Mouse (Mus musculus) spleen, adult 2 months (tissue): ENCODE results near the gene Clasp2. TPM values are rescaled to one million over a fixed set of nuclear protein-coding genes. Genes with fewer than 3 reads are reported as not detected.
"Not testable (repeated sequence)": the region's sequence is repeated elsewhere in the genome, so short reads cannot be mapped to it uniquely, and the experiment has no call there.

Experiments
- DNase-seq, 2 experiments: peaks; one replicate each; pipeline versions ENCODE4 v3.0.0 to v3.0.0-alpha.2; 2012 to 2021; ENCODE audit warnings: low spot score in 2 of 2, low read depth in 1 of 2
- H3K27ac ChIP-seq: fragments of 200-500 bp; 2 replicates; pipeline ENCODE4 v1.5.1; 2012; ENCODE audit warnings: low read length, inconsistent platforms; ENCODE audit not compliant: insufficient read depth
- H3K27me3 ChIP-seq: fragments of 200-500 bp; 2 replicates; pipeline ENCODE4 v1.6.1; 2012; ENCODE audit warnings: mild to moderate bottlenecking, moderate library complexity, low read length, inconsistent platforms; ENCODE audit not compliant: control insufficient read depth, insufficient read depth
- H3K36me3 ChIP-seq: fragments of 200-500 bp; 2 replicates; pipeline ENCODE4 v1.6.1; 2012; ENCODE audit warnings: mild to moderate bottlenecking, low read length, inconsistent platforms; ENCODE audit not compliant: control insufficient read depth, insufficient read depth
- H3K4me1 ChIP-seq: fragments of 200-500 bp; 2 replicates; pipeline ENCODE4 v1.6.1; 2011; ENCODE audit warnings: inconsistent platforms; ENCODE audit not compliant: control insufficient read depth, insufficient read depth, insufficient read length
- H3K4me3 ChIP-seq: fragments of 200-500 bp; 2 replicates; pipeline ENCODE4 v1.5.1; 2011; ENCODE audit warnings: mild to moderate bottlenecking, inconsistent platforms; ENCODE audit not compliant: insufficient read depth, insufficient read length; ENCODE audit errors: extremely low read depth
- CTCF ChIP-seq: fragments of 200-500 bp; IDR thresholded peaks from 2 replicates; pipeline ENCODE4 v1.5.1; 2011; ENCODE audit warnings: mild to moderate bottlenecking, inconsistent platforms; ENCODE audit not compliant: insufficient read depth, insufficient read length, insufficient replicate concordance; ENCODE audit errors: extremely low read depth
- POLR2A ChIP-seq: fragments of 200-500 bp; IDR thresholded peaks from 2 replicates; pipeline ENCODE4 v1.6.1; 2011; ENCODE audit warnings: low read depth, low read length, inconsistent platforms
- WGBS: fragments of 180-500 bp; shearing (Covaris S2); methylation state at CpG from one replicate; pipeline ENCODE4 v1.1.7; 2018; 5-methylcytosine and 5-hydroxymethylcytosine counted together
- polyA plus RNA-seq: library from polyadenylated mRNA; depleted of rRNA; stranded (reverse); fragments of >200 nt; gene quantifications from 2 replicates; pipeline ENCODE4 v1.2.3, GENCODE M21; 2012

The Clasp2 gene
- polyA plus RNA-seq, 1 experiment: 8.1 TPM

GRCm38 (mm10) chr9:113867951-113868350, 126.7 kb downstream of the Clasp2 start:
- Histone ChIP-seq H3K4me3 (no peak overlapping the region), H3K27me3 (no peaks in the 10 kb centered on the region), H3K27ac (no peak overlapping the region), H3K4me1 (no peaks in the 10 kb centered on the region), H3K36me3 (peaks cover 31% of the 10 kb centered on the region)
- 92% methylated on average over 5 of the region's 5 CpGs for WGBS
- TF ChIP-seq CTCF: no peak
- TF ChIP-seq POLR2A: no peak
- no peak for DNase-seq

- Histone ChIP-seq H3K4me3 (no peak overlapping the region), H3K27me3 (no peaks in the 10 kb centered on the region), H3K27ac (no peak overlapping the region), H3K4me1 (no peaks in the 10 kb centered on the region), H3K36me3 (peaks cover 15% of the 10 kb centered on the region)
- TF ChIP-seq POLR2A (no peak), CTCF (no peak)
- 92% methylated on average over 3 of the region's 3 CpGs for WGBS
- no peak for DNase-seq
Measured at GRCm38 (mm10) chr9:113894903-113895302, 153.6 kb downstream of the Clasp2 start.

GRCm38 (mm10) chr9:113903136-113903535, 161.9 kb downstream of the Clasp2 start:
- no peak for TF ChIP-seq POLR2A
- TF ChIP-seq CTCF: no peak
- H3K4me1 ChIP-seq: no peaks in the 10 kb centered on the region
- WGBS: 83% methylated on average over 4 of the region's 4 CpGs

DNA sequence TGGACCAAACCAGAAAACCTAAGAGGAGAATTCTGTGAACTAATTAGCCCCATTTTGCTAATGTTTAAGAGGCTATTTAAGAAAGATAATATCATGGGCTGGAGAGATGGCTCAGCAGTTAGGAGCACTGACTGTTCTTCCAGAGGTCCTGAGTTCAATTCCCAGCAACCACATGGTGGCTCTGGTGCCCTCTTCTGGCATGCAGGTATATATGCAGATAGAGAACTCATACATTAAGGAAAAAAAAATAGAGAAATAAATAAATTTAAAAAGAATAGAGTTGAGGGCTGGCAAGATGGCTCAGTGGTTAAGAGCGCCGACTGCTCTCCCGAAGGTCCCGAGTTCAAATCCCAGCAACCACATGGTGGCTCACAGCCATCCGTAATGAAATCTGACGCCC, 163.0 kb downstream of the Clasp2 start:
- WGBS: 95% methylated on average over 6 of the region's 6 CpGs
- not testable (repeated sequence) for DNase-seq, H3K4me1 ChIP-seq, H3K4me3 ChIP-seq, H3K27ac ChIP-seq, H3K27me3 ChIP-seq
- peaks cover 22% of the 10 kb centered on the region for H3K36me3 ChIP-seq

More at GRCm38 (mm10) chr9:113903136-113903535, 161.9 kb downstream of the Clasp2 start:
- no peak overlapping the region for H3K4me3 ChIP-seq
- H3K27me3 ChIP-seq: no peaks in the 10 kb centered on the region
- peaks cover 19% of the 10 kb centered on the region for H3K36me3 ChIP-seq
- DNase-seq: no peak
- no peak overlapping the region for H3K27ac ChIP-seq

- DNase-seq: no peak
- Histone ChIP-seq H3K27me3 (no peaks in the 10 kb centered on the region), H3K36me3 (peaks cover 14% of the 10 kb centered on the region), H3K27ac (no peak overlapping the region), H3K4me1 (no peaks in the 10 kb centered on the region), H3K4me3 (no peak overlapping the region)
- WGBS: 82% methylated on average over 5 of the region's 5 CpGs
- TF ChIP-seq POLR2A: no peak
- no peak for TF ChIP-seq CTCF
Measured at GRCm38 (mm10) chr9:113915789-113916188, 174.5 kb downstream of the Clasp2 start.

- H3K4me1 ChIP-seq: no peaks in the 10 kb centered on the region
- no peak overlapping the region for H3K27ac ChIP-seq
- peaks cover 5% of the 10 kb centered on the region; the same call in 1 of the 2 replicates for H3K36me3 ChIP-seq
- no peak for DNase-seq
- TF ChIP-seq POLR2A (no peak), CTCF (no peak)
- H3K4me3 ChIP-seq: no peak overlapping the region
- no peaks in the 10 kb centered on the region for H3K27me3 ChIP-seq
- 92% methylated on average over 5 of the region's 5 CpGs for WGBS
Measured at GRCm38 (mm10) chr9:113922677-113923076, 181.4 kb downstream of the Clasp2 start.

GRCm38 (mm10) chr9:113924883-113925282, 183.6 kb downstream of the Clasp2 start:
- Histone ChIP-seq H3K4me1 (no peaks in the 10 kb centered on the region; the same call in 1 of the 2 replicates), H3K27ac (no peak overlapping the region), H3K4me3 (no peak overlapping the region), H3K36me3 (peaks cover 2% of the 10 kb centered on the region; the same call in 1 of the 2 replicates), H3K27me3 (no peaks in the 10 kb centered on the region)
- DNase-seq: no peak
- WGBS: 96% methylated on average over 5 of the region's 5 CpGs
- TF ChIP-seq POLR2A (no peak), CTCF (no peak)
